Mouse (Mus musculus): Measurements from ENCODE around the gene Hhat.

DNA sequence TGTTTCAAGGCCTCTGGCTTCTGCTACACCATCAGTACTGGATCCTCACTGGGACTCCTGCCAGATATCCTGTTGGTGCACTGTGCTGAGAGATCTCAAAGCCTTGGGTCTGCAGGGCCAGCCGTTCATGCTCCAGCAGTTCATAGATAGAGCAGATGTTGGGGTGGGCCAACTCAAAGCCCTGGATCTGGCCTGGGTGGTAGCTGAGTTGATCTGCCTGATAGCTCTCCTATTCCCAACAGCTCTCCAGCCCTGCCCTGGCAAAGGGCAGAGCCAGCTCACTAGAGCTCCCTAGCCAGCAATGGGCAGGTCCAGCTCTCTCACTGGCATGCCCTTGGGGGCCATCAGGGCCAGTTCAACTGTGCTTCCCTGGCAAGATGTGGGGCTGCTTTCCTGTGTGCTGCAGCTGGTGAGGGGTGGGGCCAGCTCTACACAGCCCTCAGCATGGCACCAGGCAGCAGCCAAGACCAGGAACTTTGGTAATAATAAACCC is 74.6 kb downstream of the Hhat start:
- TF ChIP-seq POLR2A (IDR thresholded peaks at IDR 0.05; ENCODE audit: control insufficient read depth, low read depth, low read length), result no peak
- no peak for TF ChIP-seq CTCF (IDR thresholded peaks at IDR 0.05; ENCODE audit: control insufficient read depth, insufficient read depth, insufficient replicate concordance, low read depth, low read length)

Measured in testis, adult 2 months (tissue).